Mouse (Mus musculus): ENCODE results near the gene Gse1.

Gse1 gene

DNA sequence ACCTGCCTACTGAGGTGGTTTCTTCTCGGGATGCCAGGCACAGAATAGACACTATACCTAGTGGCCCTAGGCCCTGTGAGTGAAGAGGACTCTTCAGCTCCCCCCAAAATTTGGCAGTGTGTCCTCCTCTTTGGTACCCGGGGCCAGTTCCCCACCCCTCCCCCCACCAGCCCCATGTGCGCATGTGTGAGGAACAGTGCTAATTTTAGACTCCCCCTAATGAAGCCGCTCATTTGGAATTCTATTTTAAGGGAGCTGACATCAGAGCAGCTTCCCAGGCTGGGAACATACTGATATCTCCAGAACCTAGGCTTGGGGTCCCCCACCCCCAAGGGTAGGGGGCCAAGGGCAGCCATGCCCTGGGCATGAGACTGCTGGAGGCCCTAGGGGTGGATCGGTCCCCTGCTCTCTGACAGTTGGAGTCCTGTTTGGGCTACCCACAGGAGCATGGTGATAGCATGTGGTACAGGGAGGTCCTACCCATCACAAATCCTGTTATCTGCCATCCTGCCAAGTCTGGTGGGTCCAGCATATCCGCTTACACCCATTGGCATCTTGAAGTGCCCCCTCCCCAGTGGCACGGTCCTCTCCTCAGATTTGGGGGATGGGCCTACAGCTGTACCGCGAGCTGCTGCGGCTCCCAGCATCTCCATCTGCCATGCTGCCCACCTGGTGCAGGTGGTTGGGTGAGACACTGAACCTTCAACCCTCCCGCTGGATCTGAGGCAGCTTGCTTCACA lies 322.9 kb downstream of the Gse1 start:
- no peak for DNase-seq (ENCODE audit: low spot score in 2 of 2)

DNA sequence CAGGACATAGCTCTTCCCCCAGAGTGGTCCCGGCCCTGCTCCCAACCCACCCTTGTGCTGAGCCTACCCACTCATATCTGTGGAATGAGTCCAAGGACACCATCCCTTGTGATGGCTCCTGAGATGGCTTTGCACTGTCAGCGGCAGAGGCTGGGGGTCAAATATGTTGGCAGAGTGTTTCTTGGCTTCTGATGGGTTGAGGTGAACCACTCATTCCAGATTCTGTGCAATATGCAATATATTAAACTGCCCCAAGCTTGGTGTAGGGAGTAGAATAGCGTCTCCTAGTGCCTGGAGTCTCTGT lies 323.4 kb downstream of the Gse1 start:
- no peak for DNase-seq (ENCODE audit: low spot score in 2 of 2)

DNA sequence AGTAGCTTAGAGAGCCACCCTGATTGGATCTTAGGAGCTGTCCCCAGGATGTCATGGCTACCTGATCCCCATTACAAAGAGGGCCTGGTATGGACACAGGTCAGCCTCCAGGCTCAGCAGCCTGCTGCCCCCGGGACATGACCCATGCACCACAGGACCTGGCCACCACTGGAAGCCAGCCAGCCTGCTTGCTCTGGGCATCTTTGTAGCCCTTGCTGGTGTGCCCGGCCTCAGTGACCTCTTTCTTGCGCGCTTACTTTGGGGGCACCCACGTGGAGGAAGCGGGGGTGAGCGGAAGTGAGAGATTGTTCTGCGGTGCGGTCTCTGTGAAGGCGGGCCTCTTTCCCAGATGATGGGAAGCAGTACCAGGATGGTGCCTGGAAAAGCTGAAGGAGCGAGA lies 324.3 kb downstream of the Gse1 start:
- no peak for DNase-seq (ENCODE audit: low spot score in 2 of 2)

DNA sequence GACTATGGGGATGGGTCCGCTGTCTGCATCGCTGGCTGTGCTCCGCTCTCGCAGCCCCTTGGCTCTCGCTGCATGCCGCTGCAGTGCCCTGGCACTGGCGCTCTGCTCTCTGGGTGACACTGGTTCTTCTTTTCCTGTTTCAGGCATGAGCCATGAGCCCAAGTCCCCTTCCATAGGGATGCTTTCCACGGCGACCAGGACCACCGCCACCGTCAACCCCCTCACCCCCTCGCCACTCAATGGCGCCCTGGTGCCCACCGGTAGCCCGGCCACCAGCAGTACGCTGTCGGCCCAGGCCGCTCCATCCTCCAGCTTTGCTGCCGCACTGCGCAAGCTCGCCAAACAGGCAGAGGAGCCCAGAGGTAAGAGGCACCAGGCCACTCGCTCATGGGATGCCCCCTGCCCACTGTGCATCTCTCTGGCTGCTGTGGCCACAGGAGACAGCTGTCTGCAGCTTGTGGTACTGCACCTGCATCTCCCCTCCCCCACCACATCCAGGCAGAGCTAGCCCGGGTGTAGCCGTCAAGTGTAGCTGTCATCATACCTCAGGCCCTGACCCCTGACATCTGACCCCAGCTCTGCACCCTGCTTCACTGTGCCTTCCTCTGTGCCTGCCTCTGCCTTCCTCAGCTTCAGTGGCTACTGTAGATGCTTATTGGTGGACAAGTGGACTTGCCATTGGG lies 325.3 kb downstream of the Gse1 start:
- DNase-seq (ENCODE audit: low spot score in 2 of 2): no peak

DNA sequence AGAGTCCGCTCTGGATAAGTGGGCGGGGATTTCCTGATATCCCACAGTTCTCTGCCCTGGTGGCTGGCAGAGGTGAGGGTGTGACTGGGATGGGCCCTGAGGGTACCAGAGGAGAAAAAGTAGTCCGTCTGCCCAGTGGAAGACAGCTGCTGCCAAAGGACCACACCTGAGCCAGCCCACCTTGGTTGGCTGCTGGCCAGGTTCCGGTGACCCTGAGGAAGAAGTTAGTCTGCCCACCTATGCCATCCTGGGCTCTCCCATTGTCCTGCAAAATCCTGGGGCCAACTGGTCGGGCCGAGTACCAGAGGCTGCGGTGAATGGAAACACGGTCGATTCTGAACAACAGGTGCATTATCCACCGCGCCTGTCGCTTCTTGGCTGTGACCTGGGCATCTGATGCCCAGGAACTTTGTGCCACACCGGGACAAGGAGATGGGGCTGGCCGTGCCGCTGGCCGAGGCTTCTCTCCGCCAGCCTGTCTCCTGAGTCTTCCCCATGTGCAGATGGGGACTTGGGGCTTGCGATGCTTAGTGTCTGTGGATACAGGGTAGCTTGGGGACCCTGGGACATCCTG lies 326.3 kb downstream of the Gse1 start:
- DNase-seq (ENCODE audit: low spot score in 2 of 2): no peak

DNA sequence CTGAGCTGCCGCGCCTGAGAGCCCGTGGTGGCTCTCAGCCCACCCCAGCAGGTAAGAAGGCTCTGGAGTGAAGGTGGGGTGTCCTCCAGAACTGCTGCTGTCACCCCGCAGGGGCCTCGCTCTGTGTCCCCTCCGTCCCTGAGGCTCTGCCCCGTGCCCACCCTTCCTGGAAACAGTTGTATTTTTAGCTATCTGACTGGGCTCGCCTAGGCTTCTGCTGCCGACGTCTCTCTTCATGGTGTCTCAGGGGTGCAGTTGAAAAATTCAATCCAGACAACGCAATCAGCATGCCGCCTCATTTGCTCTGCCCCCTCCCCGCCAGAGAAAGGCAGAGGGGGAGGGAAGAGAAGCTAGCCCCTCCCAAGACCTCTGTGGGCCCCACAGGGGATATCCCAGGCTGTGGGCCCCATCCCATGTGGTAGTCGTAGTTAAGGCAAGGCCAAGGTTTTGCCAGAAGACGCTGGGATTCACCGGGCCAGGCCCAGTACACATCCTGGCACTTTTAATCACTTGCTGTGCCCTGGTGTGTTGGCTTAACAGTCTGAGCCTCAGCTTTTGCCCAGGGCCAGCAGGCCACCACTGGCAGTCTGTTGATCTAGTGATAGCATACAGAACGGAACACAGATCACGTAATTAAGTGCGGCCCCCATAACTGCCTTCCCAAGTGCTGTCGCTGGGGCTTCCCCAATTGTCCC lies 328.1 kb downstream of the Gse1 start:
- no peak for DNase-seq (ENCODE audit: low spot score in 2 of 2)

DNA sequence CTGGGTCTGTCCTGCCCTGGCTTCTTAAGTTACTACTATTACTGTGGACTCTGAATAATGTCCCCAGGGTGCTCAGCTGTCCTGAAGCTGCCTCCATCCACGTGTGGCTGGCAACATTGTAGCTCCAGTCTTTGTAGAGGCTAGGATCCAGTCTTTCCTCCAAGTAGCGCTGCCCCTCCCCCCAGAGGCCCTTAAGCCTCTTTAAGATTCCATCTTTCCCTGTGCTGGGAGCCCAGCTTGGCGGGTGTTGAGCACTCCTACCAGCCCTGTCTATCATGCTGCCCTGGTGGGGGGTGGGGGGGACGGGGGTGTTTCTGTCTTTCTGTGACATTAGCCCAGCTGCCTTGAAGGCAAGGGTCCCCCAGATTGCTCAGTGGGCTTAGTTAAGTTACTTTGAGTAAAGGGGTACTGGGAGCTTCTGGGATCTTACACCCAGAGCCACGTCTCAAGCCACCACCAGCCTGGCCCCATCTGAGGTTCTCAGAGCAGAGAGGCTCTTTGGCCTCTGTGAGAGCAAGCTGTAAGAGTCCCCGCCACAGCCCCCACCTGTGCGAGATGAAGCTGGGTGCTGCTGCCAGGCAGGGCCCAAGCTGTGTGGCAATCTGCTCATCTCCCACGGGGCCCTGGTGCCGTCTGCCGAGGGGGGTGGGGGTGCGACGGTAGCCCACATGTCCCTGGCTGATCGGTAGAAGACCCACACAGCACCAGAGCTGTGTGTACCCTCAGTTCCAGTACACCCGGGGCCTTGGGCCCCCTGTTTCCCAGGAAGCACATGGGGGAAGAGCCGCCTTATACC lies 329.1 kb downstream of the Gse1 start:
- DNase-seq (ENCODE audit: low spot score in 2 of 2): no peak

DNA sequence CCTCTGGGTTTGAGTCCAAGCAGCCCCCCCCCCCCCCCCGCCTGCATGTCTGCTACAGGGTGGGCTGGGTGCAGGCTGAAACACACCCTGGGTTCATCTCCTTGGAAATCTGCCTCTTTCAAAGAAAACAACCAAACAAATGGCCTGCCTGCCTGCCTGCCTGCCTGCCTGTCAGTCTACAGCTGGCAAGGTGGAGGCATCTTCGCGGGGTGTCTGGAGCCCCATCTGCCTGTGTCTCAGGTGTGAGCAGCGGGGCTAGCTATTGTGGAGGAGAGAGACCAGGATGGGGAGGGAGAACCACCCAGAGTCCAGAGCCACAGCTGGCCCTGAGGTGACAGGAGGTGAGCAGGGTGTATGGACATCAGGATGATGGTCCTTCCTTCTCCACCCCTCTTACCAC lies 329.9 kb downstream of the Gse1 start:
- no peak for DNase-seq (ENCODE audit: low spot score in 2 of 2)

DNA sequence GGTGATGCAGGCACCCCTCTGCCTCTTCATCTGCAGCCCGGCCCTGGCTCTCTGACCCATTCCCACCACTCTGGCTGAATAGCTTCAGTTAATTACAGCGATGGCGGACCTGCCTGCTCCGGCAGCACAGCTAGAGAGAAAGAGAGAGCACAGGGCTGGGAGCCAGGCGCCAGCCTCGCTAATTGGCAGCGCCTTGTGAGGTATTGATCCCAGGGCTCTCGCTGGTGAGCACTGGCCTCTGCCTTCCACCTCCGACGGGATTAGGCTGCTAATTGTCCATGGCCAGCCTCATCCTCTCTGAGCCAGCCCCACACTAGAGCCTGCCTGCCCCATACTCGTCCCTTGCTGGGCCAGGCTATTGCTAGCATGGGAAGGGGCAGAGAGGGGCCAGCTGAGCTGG lies 331.4 kb downstream of the Gse1 start:
- DNase-seq (ENCODE audit: low spot score in 2 of 2): no peak

DNA sequence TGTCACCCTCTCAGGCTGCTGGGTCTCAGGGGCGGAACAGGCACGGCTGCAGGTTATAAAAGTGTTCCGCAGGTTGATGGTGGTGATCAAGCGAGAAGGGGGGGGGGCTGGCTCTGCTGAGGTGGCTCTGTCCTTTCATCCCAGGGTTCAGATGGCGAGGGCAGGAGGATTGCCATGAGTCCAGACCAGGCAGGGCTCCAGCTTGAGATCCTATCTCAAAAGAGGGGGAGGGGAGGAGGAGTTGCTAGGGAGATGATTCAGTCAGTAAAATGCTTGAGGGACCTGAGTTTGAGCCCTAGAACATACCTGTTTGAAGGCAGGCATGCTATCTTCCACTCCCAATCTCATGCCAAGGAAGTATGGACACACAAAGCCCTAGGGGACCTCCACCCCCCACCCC lies 332.3 kb downstream of the Gse1 start:
- no peak for DNase-seq (ENCODE audit: low spot score in 2 of 2)

DNA sequence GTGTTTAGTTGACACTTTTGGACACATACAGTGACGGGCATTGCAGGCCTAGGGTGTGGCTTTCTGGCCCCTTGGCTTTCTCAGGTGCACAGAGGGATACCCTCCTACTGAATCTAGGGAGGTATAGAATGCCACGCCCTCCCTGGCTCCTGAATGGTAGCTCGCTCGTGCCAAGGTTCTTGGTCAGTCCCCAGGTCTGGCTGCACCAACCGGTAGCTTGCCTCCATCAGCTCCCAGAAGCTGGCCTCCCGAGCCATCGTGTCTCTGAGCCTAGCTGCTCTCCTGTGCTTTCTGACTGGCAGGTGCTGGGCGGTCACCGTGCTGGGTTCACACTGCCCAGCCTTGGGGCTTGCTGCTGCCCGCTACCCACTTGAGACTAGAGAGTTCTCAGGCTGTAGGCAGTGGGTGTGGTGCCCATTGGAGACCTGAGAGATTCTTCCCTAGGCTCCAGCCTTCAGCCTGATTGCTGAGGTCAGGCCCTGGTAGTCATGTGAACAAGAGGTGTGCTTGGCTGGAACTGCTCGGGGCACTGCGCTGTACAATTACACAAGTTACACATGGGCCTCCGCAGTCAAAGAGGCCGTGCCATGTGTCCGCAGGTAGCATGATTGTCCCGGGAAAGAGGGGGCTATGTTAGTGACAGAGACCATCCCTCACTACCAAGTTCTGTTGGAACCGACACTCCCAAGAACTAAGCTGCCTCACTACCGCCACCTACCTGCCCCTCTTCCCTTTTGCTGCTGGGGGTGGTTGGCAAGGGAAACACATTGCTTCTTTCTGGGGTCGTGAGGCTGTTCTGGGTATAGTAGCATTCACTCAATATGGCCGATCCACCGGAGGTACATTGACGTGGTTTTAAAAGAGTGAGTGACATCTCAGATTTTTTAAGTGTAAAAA lies 333.5 kb downstream of the Gse1 start:
- peak in 1 of 2 experiments; percentile 63 for DNase-seq (ENCODE audit: low spot score in 2 of 2)

DNA sequence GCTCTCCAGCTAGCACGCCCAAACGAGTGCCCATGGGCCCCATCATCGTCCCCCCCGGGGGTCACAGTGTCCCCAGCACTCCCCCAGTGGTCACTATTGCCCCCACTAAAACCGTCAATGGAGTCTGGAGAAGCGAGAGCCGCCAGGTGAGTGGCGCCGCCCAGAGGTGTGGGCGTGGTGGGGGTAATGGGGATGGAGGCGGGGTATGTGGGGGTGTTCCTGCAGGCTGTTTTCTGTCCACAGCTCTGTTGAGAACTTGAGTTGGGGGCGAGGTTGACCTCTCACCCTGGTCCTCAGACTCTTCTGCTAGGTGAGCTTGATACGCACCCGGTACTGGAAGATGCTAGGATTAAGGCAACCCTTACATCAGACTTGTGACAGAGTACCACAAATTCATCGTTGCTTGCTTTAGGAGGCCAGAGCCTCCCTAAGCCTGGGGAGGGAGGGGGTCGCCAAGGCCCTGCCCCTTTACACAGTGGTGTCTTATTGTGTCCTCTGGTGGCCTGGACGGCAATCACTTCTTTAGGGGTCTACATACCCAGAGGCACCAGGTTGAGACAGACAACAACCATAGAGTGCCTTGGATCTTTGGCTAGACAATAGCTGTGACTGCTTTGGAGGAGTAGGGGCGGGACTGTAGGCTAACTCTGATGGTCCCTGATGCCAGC lies 334.6 kb downstream of the Gse1 start:
- DNase-seq (ENCODE audit: low spot score in 2 of 2): no peak

DNA sequence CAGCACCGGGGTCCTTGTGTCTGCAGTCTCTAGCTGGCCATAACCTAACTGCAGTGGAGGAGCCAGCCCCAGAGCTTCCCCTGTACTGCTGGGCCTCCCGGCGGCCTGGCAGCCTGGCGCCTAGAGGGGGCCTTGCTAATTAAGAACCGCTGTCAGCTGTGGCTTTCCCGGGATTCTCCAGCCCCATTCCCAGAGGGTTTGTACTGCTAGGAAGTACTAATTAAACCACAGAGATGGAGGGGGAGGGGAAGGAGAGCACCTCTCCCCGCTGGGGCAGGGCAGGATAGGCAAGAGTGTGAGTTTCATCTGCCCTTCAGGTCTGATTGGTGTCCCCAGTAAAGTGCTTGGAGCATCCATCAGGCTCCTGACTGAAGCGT lies 335.1 kb downstream of the Gse1 start:
- no peak for DNase-seq (ENCODE audit: low spot score in 2 of 2)

DNA sequence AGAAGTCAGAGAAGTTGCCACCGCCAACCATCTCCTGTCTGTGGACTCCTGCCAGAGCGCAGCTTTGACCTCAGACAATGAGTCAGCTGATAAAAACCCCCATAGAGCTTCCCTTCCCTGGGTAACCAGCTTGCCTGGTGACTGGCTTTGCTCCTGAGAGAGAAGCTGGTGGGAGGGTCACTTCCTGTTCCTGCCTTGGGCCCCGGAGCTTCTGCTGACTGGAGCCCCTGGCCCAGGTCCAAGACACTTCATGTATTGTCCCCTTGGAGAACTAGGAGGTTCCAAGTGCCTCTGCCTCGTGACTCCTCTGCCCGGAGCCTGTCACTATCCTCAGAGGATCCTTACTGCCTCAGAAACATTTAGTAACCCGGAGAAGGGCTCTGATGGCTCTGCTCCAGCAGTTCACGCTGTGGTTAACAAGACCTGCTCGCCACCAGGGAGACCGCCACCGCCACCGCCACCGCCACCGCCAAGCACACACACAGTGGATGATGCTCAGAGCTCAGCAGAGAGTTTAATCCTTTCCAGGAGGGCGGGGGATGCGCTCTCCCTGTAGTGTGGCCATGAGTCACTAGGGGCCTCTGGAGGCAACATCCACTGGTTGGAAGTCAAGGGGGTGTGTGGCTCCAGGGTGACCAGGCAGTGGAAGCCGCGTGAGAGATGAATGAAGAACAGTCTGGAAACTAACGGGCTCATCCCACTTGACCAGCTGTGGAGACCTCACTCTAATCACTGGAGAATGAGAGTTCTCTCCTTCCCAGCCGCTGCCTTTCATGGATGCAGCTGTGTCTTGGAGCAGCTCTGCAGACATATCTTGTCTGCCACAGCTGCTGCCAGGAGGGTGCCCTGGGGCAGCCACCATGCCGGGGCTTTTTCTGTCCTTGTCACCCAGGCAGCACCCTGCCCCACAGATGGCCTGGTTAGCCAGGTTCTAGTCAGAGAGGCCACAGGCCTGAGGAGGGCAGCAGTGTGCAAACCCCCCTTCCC lies 335.9 kb downstream of the Gse1 start:
- DNase-seq (ENCODE audit: low spot score in 2 of 2): peak in 1 of 2 experiments; percentile 72

DNA sequence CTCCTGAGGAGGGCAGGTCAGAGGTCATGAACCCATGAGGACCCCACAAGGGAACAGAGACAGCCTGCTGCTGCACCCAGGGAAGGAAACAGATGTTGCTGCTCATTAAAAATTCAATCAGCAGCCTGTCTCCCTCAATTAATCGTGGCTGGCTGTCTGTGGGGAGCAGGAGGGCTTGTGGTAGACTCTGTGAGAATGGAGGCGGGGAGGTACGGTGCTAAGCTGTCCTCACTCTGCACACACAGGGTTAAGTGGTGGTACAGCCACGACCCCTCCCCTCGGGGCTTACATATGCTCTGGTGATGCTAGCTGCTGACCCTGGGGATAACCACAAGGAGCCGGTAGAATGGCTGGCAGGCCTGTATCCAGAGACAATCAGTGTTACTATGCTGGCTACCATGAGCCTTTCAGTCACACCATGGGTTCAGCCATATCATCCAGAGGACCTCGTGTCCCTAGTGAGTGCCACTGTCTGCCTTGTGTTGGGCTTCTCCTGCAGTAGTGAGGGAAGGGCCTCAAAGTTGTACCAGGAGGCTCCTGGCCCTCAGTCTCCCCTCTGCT lies 337.0 kb downstream of the Gse1 start:
- no peak for DNase-seq (ENCODE audit: low spot score in 2 of 2)

DNA sequence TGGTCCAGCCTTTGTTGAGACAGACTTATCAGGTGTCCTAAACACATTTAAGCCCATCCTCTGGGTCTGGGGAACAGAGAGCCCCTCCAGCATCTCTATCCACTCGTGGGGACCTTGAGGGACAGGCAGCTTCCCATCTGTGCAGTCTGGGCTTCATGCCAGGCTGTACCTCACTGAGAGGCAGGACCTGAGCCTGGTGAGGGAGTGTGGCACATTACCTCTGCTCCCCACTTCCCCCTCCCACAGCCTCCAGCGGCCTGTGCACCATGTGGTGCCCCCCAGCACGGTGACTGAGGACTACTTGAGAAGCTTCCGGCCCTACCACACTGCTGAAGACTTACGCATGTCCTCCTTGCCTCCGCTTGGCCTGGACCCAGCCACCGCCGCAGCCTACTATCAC lies 338.4 kb downstream of the Gse1 start:
- DNase-seq (ENCODE audit: low spot score in 2 of 2): no peak

DNA sequence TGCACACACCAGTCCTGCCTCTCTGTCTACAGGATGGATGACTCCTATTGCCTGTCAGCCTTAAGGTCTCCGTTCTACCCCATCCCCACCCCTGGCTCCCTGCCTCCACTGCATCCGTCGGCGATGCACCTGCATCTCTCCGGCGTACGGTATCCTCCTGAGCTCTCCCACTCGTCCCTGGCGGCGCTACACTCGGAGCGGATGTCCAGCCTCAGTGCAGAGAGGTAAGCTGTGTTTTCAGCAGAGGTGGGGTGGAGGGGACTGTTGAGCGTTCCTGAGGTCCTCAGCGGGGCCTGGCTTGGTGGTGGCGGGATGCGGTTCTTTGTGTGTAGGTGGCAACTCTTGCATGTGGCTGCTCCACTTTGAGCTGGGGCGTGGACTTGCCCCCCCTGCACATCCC lies 339.5 kb downstream of the Gse1 start:
- no peak for DNase-seq (ENCODE audit: low spot score in 2 of 2)

DNA sequence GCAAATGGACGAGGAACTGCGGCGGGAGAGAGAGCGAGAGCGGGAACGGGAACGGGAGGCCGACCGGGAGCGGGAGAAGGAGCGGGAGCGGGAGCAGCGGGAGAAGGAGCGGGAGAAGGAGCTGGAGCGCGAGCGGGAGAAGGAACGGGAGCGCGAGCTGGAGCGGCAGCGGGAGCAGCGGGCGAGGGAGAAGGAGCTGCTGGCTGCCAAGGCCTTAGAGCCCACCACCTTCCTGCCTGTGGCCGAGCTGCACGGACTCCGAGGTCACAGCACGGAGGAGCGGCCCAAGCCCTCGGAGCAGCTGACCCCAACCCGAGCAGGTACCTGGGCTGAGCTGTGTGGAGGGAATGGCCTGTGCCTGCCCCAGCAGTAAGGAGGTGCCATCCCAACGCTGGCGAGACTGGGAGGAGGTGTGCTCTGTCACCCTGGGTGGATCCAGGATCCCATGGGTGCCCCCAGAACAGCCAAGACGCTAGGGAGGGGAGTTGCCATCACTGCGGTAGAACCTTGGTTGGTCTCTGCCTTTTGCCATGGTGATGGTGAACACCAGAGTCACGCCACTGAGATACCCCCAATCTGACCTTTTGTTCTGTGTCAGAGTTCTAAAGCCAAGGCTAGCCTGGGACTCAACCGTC lies 340.0 kb downstream of the Gse1 start:
- no peak for DNase-seq (ENCODE audit: low spot score in 2 of 2)

All from spleen, postnatal 10 days (tissue).